Mouse (Mus musculus): Measurements from ENCODE around the gene Tcte3. TPM values are rescaled to one million over a fixed set of nuclear protein-coding genes. Genes with fewer than 3 reads are reported as not detected.
"Not testable (repeated sequence)": the region's sequence is repeated elsewhere in the genome, so short reads cannot be mapped to it uniquely, and the experiment has no call there.

The Tcte3 gene
- total and polyA plus RNA-seq, 2 experiments from 2014 or later, result not detected

GRCm38 (mm10) chr17:15059646-15060045 lies 18.4 kb upstream of the Tcte3 start:
- no peak for TF ChIP-seq CTCF (IDR thresholded peaks at IDR 0.05; ENCODE audit: low read depth)
- Histone ChIP-seq H3K27ac (ENCODE audit: low read depth, low read length) (no peak overlapping the region), H3K36me3 (ENCODE audit: insufficient read depth) (peaks cover 59% of the 10 kb centered on the region), H3K4me3 (ENCODE audit: low read depth, low read length) (no peak overlapping the region), H3K9me3 (ENCODE audit: low read length) (no peaks in the 10 kb centered on the region), H3K27me3 (ENCODE audit: insufficient read depth, low read length) (no peaks in the 10 kb centered on the region), H3K9ac (no peak overlapping the region), H3K4me2 (ENCODE audit: low read depth) (no peak overlapping the region), H3K4me1 (ENCODE audit: insufficient read depth) (no peaks in the 10 kb centered on the region)
- 92% methylated on average over 14 of the region's 14 CpGs for WGBS
- ATAC-seq (no peak), DNase-seq (no peak)

GRCm38 (mm10) chr17:15058161-15058591 lies 16.9 kb upstream of the Tcte3 start:
- Histone ChIP-seq H3K27me3 (ENCODE audit: insufficient read depth, low read length) (no peaks in the 10 kb centered on the region), H3K4me1 (ENCODE audit: insufficient read depth) (no peaks in the 10 kb centered on the region), H3K4me3 (ENCODE audit: low read depth, low read length) (no peak overlapping the region), H3K9ac (no peak overlapping the region), H3K9me3 (ENCODE audit: low read length) (no peaks in the 10 kb centered on the region), H3K27ac (ENCODE audit: low read depth, low read length) (no peak overlapping the region), H3K36me3 (ENCODE audit: insufficient read depth) (peaks cover 58% of the 10 kb centered on the region), H3K4me2 (ENCODE audit: low read depth) (no peak overlapping the region)
- no peak for ATAC-seq
- 90% methylated on average over 5 of the region's 5 CpGs for WGBS
- no peak for DNase-seq
- no peak for TF ChIP-seq CTCF (IDR thresholded peaks at IDR 0.05; ENCODE audit: low read depth)

- Histone ChIP-seq H3K27me3 (ENCODE audit: insufficient read depth, low read length) (no peaks in the 10 kb centered on the region), H3K4me1 (ENCODE audit: insufficient read depth) (no peaks in the 10 kb centered on the region), H3K27ac (ENCODE audit: low read depth, low read length) (no peak overlapping the region), H3K36me3 (ENCODE audit: insufficient read depth) (peaks cover 36% of the 10 kb centered on the region), H3K9me3 (ENCODE audit: low read length) (no peaks in the 10 kb centered on the region), H3K9ac (no peak overlapping the region), H3K4me2 (ENCODE audit: low read depth) (no peak overlapping the region), H3K4me3 (ENCODE audit: low read depth, low read length) (no peak overlapping the region)
- DNase-seq, result peak; percentile 62
- no peak for TF ChIP-seq CTCF (IDR thresholded peaks at IDR 0.05; ENCODE audit: low read depth)
- 56% methylated on average over 4 of the region's 4 CpGs for WGBS
- ATAC-seq, result peak; percentile 72
Observed at GRCm38 (mm10) chr17:15055925-15056324, 14.6 kb upstream of the Tcte3 start.

- DNase-seq, result not testable (repeated sequence)
Observed at GRCm38 (mm10) chr17:15053829-15054200, 12.5 kb upstream of the Tcte3 start.

GRCm38 (mm10) chr17:15053183-15053828 lies 12.0 kb upstream of the Tcte3 start:
- H3K9ac ChIP-seq; H3K27me3 ChIP-seq (ENCODE audit: insufficient read depth, low read length); DNase-seq; H3K9me3 ChIP-seq (ENCODE audit: low read length); H3K4me2 ChIP-seq (ENCODE audit: low read depth); H3K27ac ChIP-seq (ENCODE audit: low read depth, low read length); ATAC-seq; H3K4me3 ChIP-seq (ENCODE audit: low read depth, low read length); H3K4me1 ChIP-seq (ENCODE audit: insufficient read depth): not testable (repeated sequence)
- WGBS, result 92% methylated on average over 5 of the region's 8 CpGs
- H3K36me3 ChIP-seq (ENCODE audit: insufficient read depth), result peaks cover 14% of the 10 kb centered on the region

More at GRCm38 (mm10) chr17:15053829-15054200, 12.5 kb upstream of the Tcte3 start:
- not testable (repeated sequence) for H3K27ac ChIP-seq (ENCODE audit: low read depth, low read length); H3K9me3 ChIP-seq (ENCODE audit: low read length); H3K4me3 ChIP-seq (ENCODE audit: low read depth, low read length); H3K27me3 ChIP-seq (ENCODE audit: insufficient read depth, low read length); ATAC-seq; H3K4me2 ChIP-seq (ENCODE audit: low read depth); H3K9ac ChIP-seq; H3K4me1 ChIP-seq (ENCODE audit: insufficient read depth)
- peaks cover 19% of the 10 kb centered on the region for H3K36me3 ChIP-seq (ENCODE audit: insufficient read depth)
- WGBS, result 89% methylated on average over 12 of the region's 13 CpGs

GRCm38 (mm10) chr17:15052766-15053165 lies 11.5 kb upstream of the Tcte3 start:
- H3K27ac ChIP-seq (ENCODE audit: low read depth, low read length); H3K4me3 ChIP-seq (ENCODE audit: low read depth, low read length); H3K36me3 ChIP-seq (ENCODE audit: insufficient read depth); H3K9me3 ChIP-seq (ENCODE audit: low read length); ATAC-seq; H3K27me3 ChIP-seq (ENCODE audit: insufficient read depth, low read length); H3K4me1 ChIP-seq (ENCODE audit: insufficient read depth); H3K4me2 ChIP-seq (ENCODE audit: low read depth); H3K9ac ChIP-seq; DNase-seq: not testable (repeated sequence)
- WGBS, result 75% methylated on average over 1 of the region's 1 CpGs

GRCm38 (mm10) chr17:15050338-15050737 lies 9.1 kb upstream of the Tcte3 start:
- not testable (repeated sequence) for H3K9me3 ChIP-seq (ENCODE audit: low read length); H3K9ac ChIP-seq; DNase-seq; H3K27me3 ChIP-seq (ENCODE audit: insufficient read depth, low read length); H3K4me3 ChIP-seq (ENCODE audit: low read depth, low read length); H3K27ac ChIP-seq (ENCODE audit: low read depth, low read length); H3K4me2 ChIP-seq (ENCODE audit: low read depth); H3K36me3 ChIP-seq (ENCODE audit: insufficient read depth); ATAC-seq; H3K4me1 ChIP-seq (ENCODE audit: insufficient read depth)
- no CpG with 5 or more reads among the region's 1 CpGs for WGBS

GRCm38 (mm10) chr17:15040455-15040854 lies 833 bp downstream of the Tcte3 start:
- not testable (repeated sequence) for H3K4me2 ChIP-seq (ENCODE audit: low read depth); H3K4me1 ChIP-seq (ENCODE audit: insufficient read depth); H3K9me3 ChIP-seq (ENCODE audit: low read length); DNase-seq; H3K27ac ChIP-seq (ENCODE audit: low read depth, low read length); ATAC-seq; H3K36me3 ChIP-seq (ENCODE audit: insufficient read depth); H3K9ac ChIP-seq; H3K4me3 ChIP-seq (ENCODE audit: low read depth, low read length); H3K27me3 ChIP-seq (ENCODE audit: insufficient read depth, low read length)
- WGBS, result no CpG with 5 or more reads among the region's 3 CpGs

GRCm38 (mm10) chr17:15031414-15031813 lies 9.9 kb downstream of the Tcte3 start:
- not testable (repeated sequence) for ATAC-seq; H3K4me1 ChIP-seq (ENCODE audit: insufficient read depth); H3K4me3 ChIP-seq (ENCODE audit: low read depth, low read length); H3K4me2 ChIP-seq (ENCODE audit: low read depth); DNase-seq; H3K9me3 ChIP-seq (ENCODE audit: low read length); H3K9ac ChIP-seq; H3K27ac ChIP-seq (ENCODE audit: low read depth, low read length); H3K27me3 ChIP-seq (ENCODE audit: insufficient read depth, low read length); H3K36me3 ChIP-seq (ENCODE audit: insufficient read depth)
- no CpG with 5 or more reads among the region's 4 CpGs for WGBS

- not testable (repeated sequence) for H3K4me2 ChIP-seq (ENCODE audit: low read depth); H3K36me3 ChIP-seq (ENCODE audit: insufficient read depth); H3K9ac ChIP-seq; H3K27ac ChIP-seq (ENCODE audit: low read depth, low read length); H3K4me3 ChIP-seq (ENCODE audit: low read depth, low read length); H3K9me3 ChIP-seq (ENCODE audit: low read length); H3K4me1 ChIP-seq (ENCODE audit: insufficient read depth); H3K27me3 ChIP-seq (ENCODE audit: insufficient read depth, low read length); DNase-seq; ATAC-seq
- WGBS, result no CpG with 5 or more reads among the region's 6 CpGs
Observed at GRCm38 (mm10) chr17:15025513-15025912, 15.8 kb downstream of the Tcte3 start.
